Mouse (Mus musculus): ENCODE data around the gene Atox1.
"Not testable (repeated sequence)": the region's sequence is repeated elsewhere in the genome, so short reads cannot be mapped to it uniquely, and the experiment has no call there.

The Atox1 gene

GRCm38 (mm10) chr11:55449531-55449930 lies 11.5 kb downstream of the Atox1 start:
- no peak for DNase-seq

GRCm38 (mm10) chr11:55446579-55446978 lies 14.5 kb downstream of the Atox1 start:
- DNase-seq: peak; percentile 67

DNA sequence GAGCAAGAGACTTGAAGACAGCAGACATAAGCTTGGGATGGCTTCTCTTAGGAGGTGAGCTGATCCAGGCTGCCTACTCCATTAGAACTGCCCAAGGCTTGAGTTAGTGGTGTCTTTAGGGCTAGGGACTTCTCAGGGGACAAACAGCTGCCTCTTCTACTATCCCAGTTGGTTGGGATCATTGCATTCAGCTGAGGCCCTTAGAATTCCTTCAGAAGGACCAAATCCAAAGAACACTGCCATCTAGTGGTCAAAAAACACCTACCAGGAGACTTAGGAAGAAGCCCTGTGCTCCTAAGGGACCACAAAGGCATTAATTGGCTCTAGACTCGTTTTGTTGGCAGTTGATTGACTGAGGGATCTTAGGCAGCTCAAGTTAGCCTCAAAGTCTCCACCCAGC lies 16.3 kb downstream of the Atox1 start:
- no peak for DNase-seq

- DNase-seq: no peak
Measured at GRCm38 (mm10) chr11:55439718-55440117, 21.3 kb downstream of the Atox1 start.

- DNase-seq: no peak
Measured at GRCm38 (mm10) chr11:55438031-55438430, 23.0 kb downstream of the Atox1 start.

GRCm38 (mm10) chr11:55436089-55436488 lies 24.9 kb downstream of the Atox1 start:
- no peak for DNase-seq

GRCm38 (mm10) chr11:55432981-55433380 lies 28.1 kb downstream of the Atox1 start:
- peak; percentile 21 for DNase-seq

- DNase-seq: no peak
Measured at GRCm38 (mm10) chr11:55429973-55430372, 31.1 kb downstream of the Atox1 start.

- DNase-seq: peak; percentile 79
Measured at GRCm38 (mm10) chr11:55428186-55429012, 32.6 kb downstream of the Atox1 start.

DNA sequence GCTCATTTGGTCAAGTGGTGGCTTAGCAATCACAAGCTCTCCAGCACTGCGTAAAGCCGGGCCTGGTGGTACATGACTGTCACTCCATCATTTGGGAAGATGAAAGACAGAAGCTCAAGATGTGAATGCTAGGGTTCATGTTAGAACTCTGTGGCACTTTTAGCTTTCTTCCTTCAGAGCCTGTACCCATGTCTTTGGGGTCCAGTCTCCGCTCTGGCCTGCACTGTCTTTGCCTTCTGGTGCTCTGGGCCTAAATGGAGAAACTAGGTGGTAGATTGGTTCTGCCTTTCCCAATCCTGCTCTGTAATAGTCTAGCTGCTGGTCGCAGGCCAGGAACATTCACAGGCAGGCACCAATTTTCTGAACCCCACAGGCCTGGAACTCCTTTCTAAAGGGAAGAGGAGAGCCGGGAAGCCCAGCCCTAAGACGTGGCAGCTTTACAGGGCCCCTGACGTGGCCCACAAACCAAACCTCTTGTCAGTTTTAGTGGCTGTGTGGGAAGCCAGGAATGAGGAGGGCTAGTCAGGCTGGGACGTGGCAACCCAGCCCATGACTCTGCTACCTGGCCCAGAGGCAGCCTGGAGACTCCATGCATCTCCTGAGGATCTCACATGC lies 36.2 kb downstream of the Atox1 start:
- DNase-seq: no peak

DNA sequence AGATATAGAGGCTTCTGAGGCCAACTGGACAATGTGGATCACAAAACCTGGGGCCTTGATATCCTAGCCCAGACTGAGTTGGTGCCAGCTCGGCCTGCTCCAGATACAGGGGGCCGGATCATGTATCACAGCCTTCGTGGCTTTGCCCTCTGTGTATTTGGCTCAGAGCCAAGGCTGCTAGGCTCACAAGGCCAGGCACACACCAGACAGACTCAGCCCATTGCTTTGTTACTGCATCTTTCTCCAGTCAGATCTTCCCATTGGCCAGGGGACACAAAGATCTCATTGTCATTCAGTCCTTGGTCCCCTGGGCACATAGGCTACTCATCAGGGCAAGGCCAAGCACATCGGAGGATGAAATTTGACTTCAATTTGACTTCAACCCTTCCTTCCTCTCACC lies 37.3 kb downstream of the Atox1 start:
- peak; percentile 33 for DNase-seq

- DNase-seq: no peak
Measured at GRCm38 (mm10) chr11:55422978-55423377, 38.1 kb downstream of the Atox1 start, which contains the start of gene Sparc. TSS of gene Sparc (minus strand) at chr11:55423183.

GRCm38 (mm10) chr11:55419678-55420307 lies 41.2 kb downstream of the Atox1 start:
- peak; percentile 67 for DNase-seq

GRCm38 (mm10) chr11:55419296-55419677 lies 41.8 kb downstream of the Atox1 start:
- no peak for DNase-seq

DNA sequence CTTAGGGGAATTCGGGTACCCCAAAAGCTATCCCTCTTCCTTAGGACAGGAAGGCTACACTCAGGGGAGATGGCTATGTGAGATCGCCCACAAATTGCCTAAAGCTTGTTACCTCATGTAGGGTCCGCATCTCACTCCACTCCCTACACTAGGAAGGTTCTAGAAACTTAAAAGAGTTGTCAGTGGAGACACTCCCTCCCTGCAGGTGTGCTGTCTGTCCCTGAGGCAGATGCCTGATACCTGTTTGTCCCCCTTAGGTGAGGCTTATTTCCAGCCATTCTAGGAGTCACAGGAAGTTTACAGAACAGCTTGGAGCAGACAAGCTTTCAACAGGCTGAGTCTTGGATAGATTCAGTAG lies 42.4 kb downstream of the Atox1 start:
- no peak for DNase-seq

DNA sequence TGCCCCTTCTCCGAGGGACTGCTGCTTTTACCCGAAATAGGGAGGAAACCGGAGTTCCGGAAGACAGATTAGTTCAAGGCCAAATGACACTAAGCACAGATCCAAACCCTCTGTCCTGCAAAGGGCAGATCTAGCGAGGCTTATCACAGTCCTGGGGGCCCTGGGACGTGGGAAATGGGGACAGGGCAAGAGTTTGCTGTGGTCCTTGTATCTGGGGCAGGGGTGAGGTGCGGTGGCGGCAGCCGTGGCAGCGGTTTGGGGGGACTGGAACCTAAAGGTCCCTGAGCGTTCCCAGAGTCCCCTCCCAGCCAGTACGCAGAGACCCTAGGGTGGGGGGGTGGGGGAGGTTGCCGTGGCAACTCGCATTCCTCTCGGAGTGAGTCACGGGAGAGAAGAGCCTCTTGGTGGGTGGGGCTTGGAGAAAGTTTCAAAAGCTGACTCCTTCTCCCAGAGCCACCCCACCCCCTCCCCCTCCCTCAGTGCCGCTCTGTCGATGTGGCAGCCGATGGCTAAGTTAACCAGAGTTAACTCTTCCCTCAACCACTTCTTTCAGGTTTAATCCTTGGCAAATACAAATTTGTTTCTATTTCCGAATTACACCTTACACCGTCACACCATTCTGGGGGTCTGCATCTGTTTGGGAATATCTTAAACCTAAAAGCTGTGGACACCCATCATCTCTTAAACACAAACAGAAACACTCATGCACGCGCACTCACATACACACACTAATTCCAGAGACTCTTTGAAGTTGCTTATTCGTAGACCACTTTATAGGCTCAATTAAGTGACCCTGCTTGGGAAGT lies 42.9 kb downstream of the Atox1 start:
- DNase-seq: peak; percentile 74

- DNase-seq: no peak
Measured at GRCm38 (mm10) chr11:55416609-55417265, 44.3 kb downstream of the Atox1 start.

DNA sequence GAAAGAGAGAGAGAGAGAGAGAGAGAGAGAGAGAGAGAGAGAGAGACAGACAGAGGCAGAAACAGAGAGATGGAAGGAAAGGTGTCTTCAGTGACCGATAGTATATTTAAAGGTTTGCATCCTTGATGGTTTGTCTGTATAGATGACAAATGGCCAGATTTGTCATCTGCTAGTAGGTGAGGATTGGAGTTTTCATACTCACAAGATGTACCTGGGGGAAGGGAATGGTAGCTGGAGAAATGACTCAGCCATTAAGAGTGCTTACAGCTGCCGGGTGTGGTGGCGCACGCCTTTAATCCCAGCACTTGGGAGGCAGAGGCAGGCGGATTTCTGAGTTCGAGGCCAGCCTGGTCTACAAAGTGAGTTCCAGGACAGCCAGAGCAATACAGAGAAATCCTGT lies 45.3 kb downstream of the Atox1 start:
- DNase-seq: not testable (repeated sequence)

DNA sequence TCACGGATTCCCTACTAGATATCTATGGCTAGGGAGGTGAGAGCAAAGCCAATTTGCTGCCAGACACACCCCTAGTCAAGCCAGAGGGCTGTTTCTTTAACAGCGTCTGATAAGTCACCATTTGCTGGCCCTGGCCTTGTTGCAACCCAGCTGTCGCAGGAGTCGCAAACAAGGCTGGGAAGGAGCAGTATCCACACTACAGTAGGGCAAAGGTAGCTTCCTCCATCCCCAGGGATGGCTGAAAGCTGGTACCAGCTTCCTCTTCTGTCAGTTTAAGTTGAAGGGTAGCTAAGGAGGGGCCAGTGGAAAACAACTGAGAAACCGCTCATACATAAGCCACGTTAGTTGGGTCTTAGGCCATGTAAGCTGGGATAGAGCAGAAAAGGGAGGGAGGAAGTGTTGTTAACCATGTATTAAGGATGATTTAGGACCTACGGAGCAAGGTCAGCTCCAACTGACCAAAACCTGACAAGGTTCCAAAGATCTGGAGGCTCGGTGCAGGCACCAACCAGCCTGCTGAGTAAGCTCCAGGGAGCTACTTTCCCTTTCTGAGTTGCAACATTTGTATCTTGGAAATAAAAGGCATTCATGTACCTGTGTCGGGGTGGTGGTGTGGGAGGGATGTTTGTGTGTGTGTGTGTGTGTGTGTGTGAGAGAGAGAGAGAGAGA lies 45.9 kb downstream of the Atox1 start:
- no peak for DNase-seq

DNA sequence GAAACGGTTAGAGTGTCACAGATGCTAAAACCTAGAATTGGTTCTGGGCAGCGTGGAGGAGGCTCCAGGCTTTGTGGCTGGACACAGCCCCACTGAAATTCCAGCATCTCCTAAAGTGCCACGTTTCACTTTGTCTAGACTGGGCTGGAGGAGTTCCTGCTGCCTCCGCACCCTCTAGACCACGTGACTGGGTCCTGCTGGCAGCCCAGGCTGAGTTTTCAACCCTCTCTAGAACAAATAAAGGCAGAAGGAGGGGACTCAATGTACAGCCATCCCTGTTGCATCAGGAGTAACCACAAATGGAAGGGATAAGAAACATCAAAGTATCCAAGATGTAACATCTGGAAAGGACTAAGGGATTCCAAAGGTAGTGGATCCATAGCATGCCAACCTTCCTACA lies 46.7 kb downstream of the Atox1 start:
- DNase-seq: no peak

- DNase-seq: no peak
Measured at GRCm38 (mm10) chr11:55413416-55413796, 47.6 kb downstream of the Atox1 start.
